Mouse (Mus musculus): ENCODE data around the gene Nell1. TPM values are rescaled to one million over a fixed set of nuclear protein-coding genes. Genes with fewer than 3 reads are reported as not detected.

Gene Nell1
- total RNA-seq, 2 experiments from 2014 or later, result 0.15 to 0.52 TPM

- DNase-seq (ENCODE audit: low spot score in 2 of 2), result no peak
Measured at GRCm38 (mm10) chr7:50514830-50515229, 540.2 kb downstream of the Nell1 start.

DNA sequence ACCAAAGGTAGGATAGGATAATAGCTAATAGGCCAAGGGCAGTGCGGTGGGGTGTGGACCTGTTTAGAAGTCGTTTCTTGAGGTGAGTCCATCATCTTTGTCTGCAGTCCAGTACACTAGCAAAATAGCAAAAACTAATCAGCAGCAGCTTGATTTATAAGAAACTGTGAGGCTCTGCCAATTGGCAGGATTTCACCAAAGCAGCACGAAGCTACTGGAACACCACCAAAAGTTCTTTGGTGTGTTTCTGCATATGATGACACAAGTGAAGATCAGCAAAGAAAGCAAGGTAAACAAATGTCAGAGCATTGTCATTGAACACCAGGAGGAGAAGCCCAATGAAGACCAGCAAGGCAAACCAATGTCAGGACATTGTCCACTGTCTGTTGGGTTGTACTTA is 542.0 kb downstream of the Nell1 start:
- DNase-seq (ENCODE audit: low spot score in 2 of 2), result no peak

DNA sequence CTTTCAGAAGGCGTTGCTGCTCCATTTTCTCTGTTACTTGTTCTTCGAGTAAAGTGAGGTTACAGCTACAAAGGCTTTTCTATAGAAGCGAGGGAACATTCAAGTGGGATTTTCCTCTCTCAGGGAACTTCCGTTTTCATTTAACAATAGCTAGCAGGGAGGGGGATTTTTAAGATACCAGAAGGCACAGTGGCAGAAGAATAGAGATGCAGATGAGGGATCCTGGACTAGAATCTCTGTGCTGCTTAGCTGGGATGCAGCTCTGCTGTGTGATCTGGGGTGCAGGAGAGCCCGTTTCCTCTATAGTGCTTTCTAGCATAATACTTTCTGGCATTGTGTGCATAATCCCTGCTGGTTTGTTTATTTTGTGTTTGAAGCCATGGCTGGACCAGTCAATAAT is 568.7 kb downstream of the Nell1 start:
- no peak for DNase-seq (ENCODE audit: low spot score in 2 of 2)

GRCm38 (mm10) chr7:50549572-50549971 is 574.9 kb downstream of the Nell1 start:
- DNase-seq (ENCODE audit: low spot score in 2 of 2), result no peak

GRCm38 (mm10) chr7:50551426-50551825 is 576.8 kb downstream of the Nell1 start:
- DNase-seq (ENCODE audit: low spot score in 2 of 2), result no peak

- DNase-seq (ENCODE audit: low spot score in 2 of 2), result no peak
Measured at GRCm38 (mm10) chr7:50562708-50563107, 588.0 kb downstream of the Nell1 start.

DNA sequence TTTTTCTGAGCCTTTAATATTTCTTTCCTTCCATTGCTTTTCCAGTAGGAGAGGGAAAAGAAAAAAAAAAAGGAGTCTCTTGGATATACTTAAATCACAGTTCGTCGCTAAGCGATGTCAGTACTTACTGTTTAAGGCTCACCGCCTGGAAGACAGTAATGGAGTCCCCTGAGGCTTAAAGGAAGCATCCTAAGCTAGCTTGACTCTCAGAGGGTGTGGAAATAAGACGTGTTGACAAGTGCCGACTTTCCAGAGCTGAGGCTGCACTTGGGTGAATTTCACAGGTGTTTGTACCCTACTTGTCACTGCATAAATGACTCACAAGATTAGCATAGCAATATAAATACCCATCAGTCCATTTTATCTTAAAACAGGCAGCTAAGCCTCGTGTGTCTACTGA is 599.2 kb downstream of the Nell1 start:
- DNase-seq (ENCODE audit: low spot score in 2 of 2), result no peak

DNA sequence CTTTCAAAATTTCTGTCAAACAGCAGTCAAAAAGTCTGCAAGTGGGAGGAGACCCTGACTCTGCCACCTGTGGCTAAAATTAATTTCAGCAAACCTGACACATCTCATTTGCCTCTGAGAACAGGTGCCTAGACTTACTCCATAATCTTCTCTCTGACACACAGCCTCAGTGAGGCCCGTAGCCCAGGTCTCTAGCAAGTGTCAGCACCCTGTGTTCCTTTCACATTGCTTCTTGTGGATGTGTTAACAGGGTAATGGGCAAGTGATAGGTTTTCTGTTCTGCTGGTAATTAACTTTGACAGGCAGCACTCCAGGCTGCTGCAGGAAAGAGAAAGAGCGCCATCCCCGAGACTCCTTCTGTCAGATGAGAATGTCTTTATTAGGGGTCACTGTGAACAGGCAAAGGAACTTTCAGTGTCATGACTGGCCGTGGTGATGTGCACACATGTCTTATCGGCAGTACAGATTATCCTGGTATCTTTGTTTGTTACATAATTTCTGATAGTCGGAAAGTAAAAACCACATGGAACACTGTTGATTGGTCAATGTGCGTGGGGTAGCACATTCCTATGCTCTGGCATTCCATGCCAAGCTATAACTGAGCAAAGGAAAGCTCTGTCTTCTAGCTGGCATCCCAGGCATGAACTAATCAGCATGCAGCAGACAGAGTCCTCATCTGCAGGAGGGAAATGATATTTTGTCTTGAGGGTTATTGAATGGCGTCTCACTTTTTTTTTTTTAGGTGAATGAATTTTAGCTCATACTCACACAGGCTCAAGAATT is 614.2 kb downstream of the Nell1 start:
- no peak for DNase-seq (ENCODE audit: low spot score in 2 of 2)

DNA sequence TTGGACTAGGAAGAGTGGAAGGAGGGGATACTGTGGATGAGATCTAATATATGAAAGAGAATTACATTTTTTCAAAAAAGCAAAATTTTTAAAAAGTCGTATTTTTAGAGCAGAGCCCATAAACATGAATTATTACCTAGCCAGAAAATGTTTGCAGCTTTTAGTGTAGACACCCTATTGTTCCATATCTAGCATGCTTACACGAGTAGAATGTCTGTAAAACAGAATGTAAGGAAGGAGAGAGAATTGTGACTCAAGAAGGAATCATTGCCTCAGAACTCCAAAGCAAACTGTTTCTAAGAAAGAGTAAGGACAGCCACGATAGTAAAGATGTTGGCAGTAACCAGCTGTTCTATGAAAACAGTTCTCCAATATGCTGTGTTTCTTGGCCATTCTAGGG is 624.2 kb downstream of the Nell1 start, which contains the start of gene 4933405O20Rik:
Gene 4933405O20Rik, plus strand, starts transcription at position 301 of the 400 bp plus-strand sequence.
- DNase-seq (ENCODE audit: low spot score in 2 of 2), result no peak

DNA sequence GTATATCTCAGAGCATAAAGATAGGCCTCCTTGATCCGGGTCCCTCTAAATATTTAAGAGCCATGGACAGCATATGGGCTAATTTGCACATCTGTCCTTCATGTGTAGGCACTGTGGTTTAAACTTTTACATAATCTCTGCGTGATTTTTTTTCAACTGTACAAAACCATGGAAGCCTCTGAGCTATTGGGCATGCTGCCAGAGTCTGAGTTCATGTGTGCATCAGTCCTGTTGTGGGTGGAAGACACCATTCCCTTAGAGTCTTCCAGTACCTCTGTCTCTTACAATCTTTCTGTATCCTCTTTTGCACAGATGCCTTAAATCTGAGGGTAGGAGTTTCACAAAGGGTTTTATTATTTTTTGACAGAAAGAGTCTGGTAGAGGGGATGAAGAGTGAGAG is 639.4 kb downstream of the Nell1 start:
- no peak for DNase-seq (ENCODE audit: low spot score in 2 of 2)

DNA sequence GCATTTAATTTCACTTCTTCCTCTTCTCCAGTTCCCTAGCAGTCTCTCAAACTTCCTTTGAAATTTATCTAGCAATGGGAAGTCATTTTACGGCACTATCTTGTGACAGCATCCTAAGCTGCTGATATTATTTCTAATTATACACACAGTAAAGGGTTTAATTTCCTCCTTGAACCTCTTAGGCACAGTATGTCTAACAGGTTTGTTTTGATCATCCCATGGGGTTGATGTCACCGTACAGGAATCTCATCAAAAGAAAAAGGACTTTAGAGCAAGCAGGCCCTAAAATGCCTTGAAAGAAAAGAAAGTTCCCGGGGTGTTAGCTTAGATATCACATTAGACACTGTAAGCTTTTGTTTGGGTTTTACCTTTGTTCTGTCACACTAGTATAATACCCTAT is 654.5 kb downstream of the Nell1 start:
- no peak for DNase-seq (ENCODE audit: low spot score in 2 of 2)

GRCm38 (mm10) chr7:50633147-50633546 is 658.5 kb downstream of the Nell1 start:
- no peak for DNase-seq (ENCODE audit: low spot score in 2 of 2)

GRCm38 (mm10) chr7:50672266-50672665 is 697.6 kb downstream of the Nell1 start:
- no peak for DNase-seq (ENCODE audit: low spot score in 2 of 2)

- DNase-seq (ENCODE audit: low spot score in 2 of 2), result no peak
Measured at GRCm38 (mm10) chr7:50675444-50675843, 700.8 kb downstream of the Nell1 start.

GRCm38 (mm10) chr7:50677511-50677910 is 702.8 kb downstream of the Nell1 start:
- no peak for DNase-seq (ENCODE audit: low spot score in 2 of 2)

- DNase-seq (ENCODE audit: low spot score in 2 of 2), result no peak
Measured at GRCm38 (mm10) chr7:50686337-50686736, 711.7 kb downstream of the Nell1 start.

- DNase-seq (ENCODE audit: low spot score in 2 of 2), result no peak
Measured at GRCm38 (mm10) chr7:50725166-50725565, 750.5 kb downstream of the Nell1 start.

DNA sequence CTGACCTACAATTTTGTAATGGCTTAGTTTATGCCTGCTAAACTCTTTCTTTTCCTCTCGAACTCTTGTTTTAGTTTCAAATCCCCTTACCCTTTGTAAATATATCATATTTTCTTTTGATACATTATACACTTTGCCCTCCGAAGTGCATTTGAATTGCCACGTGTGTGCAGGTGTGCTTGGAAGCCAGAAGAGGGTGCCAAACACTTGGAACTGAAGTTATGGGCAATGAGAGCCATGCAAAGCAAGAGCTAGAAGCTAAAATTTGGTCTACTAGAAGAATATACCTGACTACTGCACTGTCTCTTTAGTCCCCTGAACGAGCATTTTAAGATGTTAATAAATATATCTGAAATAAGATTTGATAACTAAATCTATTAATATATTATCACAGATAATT is 756.3 kb downstream of the Nell1 start:
- no peak for DNase-seq (ENCODE audit: low spot score in 2 of 2)

- DNase-seq (ENCODE audit: low spot score in 2 of 2), result no peak
Measured at GRCm38 (mm10) chr7:50755516-50755915, 780.9 kb downstream of the Nell1 start.

- no peak for DNase-seq (ENCODE audit: low spot score in 2 of 2)
Measured at GRCm38 (mm10) chr7:50756409-50756808, 781.7 kb downstream of the Nell1 start.

- no peak for DNase-seq (ENCODE audit: low spot score in 2 of 2)
Measured at GRCm38 (mm10) chr7:50773516-50773915, 798.9 kb downstream of the Nell1 start.

DNA sequence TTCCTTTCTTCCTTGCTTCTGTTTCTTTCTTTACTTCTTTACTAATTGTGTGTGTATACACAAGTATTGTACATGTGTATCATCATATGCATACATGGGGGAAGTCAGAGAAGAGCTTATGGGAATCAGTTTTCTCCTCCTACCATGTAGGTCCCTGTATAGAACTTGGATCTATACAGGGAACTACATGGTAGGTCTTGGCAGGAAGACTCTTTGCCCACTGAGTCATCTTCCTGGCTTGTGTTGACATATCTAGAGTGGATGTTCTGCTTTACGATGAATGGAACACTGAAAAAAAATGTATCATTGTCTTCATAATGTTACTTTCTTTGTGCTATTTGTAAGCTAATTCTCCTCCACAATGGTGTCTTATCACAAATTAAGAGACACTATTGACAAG is 806.4 kb downstream of the Nell1 start:
- DNase-seq (ENCODE audit: low spot score in 2 of 2), result no peak

- no peak for DNase-seq (ENCODE audit: low spot score in 2 of 2)
Measured at GRCm38 (mm10) chr7:50783652-50784051, 809.0 kb downstream of the Nell1 start.

Measured in gastrocnemius, postnatal 4 days (tissue).